Mouse (Mus musculus) kidney, postnatal 10 days (tissue): ENCODE measurements at regions not wholly inside any gene's neighbourhood (a gene's known extent, or its start where the extent isn't known, plus 50 kb on each side); places are given as distances from the start of the nearest gene placed in this dataset.

Source experiments
- DNase-seq: peaks from one replicate; pipeline ENCODE4 v3.0.0; 2021; ENCODE audit warnings: mixed read lengths

DNA sequence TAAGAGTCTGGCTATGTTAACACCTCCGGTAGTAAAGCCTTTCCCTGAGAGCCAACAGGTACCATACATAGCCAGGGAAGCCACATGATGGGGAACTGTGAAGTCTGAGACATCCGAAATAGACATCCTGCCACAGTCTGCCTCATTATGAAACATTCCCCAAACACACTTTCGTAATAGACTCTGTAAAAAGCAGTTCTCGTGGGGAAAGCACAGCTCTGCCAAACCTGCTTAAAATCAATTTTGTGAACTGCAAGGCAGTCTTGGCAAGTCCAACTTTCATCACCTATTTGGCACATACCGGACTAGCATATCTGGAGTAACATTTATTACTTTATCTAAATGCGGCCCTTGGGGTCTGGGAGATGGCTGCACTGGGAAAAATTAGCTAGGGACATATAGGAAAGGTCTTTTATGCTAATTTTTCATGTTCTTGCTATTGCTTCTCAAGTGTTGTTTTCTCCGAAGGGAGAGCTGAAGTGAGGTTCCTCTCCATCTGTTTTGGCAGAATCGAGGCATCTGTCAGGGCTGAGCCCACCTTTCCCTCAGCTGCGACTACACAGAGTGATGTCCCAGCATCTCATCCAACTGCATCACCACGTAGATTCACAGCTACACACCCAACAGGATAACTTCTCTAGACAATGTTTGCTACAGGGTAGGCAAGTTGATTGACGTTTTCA, 86.8 kb upstream of the Phactr1 start:
- no peak for DNase-seq

DNA sequence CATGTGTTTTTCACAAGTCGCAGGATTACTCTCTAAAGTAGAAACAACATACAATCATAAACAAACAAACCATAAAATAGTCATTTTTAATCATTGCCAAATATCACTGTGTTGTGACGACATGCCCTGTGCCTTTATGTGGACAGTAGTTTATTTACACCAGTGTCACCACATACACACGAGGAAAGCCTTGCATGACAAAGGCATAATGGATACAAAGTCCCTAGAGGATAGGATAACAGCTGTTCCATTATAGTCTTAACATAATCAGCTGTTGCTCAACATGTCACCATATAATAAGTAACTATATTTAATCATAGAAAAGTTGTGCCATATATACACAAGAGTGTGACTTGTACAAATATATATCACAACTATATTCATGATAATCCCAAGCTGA, 85.2 kb upstream of the Phactr1 start:
- no peak for DNase-seq

DNA sequence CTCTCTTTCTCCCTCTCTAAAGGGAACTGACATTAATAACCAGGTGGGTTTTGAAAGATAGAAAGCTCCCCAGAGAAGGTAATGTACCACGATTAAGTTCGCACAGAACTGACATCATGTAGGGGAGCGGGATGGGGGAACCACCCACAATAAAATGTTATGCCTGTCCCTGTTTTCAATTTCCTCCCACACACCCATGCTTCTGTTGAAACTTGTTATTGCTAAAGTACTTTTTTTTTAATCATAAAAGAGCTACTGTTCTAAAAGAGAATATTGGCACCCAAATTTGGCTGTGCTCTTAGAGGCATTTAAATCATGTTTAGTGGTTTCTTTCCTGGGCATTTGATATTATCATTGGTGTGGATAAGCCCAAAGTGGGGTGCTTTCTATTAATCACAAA, 82.6 kb upstream of the Phactr1 start:
- DNase-seq = no peak

DNA sequence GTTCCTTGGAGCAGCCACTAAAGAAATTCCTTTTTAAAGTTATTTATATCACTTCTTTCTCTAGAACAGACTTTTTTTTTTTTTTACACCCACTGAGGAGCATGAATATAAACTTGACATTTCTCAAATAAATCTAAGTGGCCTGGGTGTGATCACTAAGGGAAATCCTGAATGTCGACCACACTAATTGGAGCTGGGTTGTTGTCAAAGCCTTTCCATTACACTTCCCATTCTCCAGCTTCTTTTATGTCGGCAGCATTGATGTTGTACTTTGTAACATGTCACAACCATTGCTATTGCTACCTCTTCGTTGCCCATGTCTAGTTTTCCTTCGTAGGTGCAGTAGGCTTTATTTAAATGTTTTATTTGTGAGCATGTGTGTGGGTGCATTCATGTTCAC, 77.1 kb upstream of the Phactr1 start:
- no peak for DNase-seq

DNA sequence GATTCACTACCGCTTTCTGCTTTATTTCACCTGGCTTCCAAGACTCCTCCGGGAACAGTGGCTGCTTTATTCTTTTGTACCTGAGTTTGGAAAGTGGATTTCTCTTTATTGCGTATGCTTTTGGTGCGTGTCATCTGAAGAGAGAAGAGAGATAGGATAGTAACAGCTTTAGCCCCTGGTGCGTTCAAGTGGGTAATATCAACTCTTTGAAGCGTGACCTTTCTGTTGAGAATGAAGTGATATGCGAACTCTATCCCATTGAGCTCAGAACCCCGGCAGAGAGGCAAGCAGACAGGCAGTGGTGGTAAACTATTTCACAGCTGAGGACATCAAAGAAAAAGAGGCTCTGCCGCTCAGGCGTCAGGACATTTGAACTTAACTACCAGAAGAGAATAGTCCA, 72.7 kb upstream of the Phactr1 start:
- DNase-seq = no peak

DNA sequence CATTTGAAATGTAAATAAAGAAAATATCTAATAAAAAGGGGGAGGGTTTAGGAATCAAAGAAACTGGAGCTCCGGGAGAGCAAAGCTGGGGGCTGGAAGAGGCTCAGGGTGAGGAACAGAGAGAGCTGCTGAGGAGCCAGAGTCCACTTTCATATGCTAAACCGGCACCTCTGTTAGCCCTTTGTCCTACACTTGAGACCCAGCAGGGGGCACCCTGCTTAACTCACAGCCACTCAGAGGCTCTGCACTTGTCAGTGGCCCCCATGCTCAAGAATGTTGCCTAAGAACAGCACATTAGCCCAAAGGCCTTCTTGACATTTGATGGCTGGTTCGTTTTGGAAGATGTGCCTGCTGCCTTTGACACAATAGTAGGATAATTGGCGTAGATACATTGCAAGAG, 71.5 kb upstream of the Phactr1 start:
- peak; percentile 16 for DNase-seq

DNA sequence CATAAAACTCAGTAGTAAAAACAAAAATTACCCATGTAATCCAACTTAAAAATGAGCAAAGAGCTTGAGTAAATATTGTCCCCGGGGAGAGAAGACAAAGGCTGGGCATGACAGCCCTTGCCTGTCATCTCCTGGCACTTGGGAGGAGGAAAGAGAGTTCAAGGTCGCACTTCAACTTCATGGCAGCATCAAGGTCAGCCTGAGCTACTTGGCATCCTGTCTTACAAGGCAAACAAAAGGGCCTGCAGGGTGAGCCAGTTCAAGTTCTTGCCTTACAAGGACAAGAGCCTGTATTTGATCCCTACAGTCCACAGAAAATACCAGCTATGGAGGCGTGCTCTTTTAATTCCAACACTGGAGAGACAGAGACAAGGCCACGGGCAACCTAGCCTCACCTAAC, 67.1 kb upstream of the Phactr1 start:
- DNase-seq = no peak

DNA sequence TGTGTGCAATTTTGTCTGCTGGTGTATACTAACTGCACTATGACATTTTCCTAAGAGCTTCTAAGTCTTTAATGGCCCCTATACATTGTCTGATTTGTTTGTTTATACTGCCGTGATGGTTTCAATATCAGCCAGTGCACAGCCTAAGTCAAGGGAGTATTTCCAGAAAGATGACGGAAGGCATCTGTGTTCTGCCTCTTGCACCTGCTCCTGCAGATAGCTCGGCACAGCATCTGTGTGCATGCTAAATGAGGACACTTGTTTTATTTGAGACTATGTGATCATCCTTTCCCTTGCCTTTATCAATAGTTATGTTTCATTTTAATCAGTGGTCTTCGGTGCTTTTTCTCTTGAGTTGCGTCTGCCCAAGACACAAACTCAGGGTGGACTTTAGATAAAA, 64.6 kb upstream of the Phactr1 start:
- DNase-seq = no peak

DNA sequence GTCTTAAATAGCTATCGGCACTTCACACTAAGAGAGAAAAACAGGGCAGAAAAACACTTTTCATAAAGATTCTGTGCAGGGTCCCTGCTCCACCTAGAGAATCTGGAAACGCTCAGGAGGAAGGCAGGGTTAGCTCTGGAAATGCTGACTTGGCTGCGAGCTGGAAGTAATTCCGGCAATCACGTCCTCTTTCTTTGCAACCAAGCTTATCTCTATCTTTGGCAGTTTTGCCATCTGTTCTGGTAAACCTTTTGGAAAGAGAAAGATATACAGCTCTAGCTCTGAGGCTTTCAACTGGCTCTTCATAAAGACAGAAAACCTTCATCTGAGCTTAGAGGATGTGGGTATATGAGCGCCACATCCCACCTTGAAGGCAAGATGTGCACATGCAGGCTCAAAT, 63.2 kb upstream of the Phactr1 start:
- DNase-seq = no peak

DNA sequence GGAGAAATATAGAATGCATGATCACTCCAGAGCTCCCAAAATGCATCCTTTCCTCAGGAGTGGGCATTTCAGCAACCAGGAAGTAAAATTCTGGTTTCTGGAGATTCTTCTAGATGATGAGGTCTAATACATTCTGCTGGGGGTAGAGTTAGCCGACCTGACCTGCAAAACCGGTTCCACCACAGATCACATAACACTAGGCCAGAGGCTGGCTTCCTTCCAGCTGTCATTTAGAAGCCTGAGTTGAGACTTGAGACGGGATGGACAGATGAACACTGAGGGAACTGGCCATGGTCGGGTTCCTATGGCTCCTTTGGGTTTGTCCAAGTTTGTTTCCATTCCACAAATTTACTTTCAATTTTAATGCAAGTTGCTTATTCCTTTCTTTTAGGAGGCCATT, 62.6 kb upstream of the Phactr1 start:
- peak; percentile 42 for DNase-seq

DNA sequence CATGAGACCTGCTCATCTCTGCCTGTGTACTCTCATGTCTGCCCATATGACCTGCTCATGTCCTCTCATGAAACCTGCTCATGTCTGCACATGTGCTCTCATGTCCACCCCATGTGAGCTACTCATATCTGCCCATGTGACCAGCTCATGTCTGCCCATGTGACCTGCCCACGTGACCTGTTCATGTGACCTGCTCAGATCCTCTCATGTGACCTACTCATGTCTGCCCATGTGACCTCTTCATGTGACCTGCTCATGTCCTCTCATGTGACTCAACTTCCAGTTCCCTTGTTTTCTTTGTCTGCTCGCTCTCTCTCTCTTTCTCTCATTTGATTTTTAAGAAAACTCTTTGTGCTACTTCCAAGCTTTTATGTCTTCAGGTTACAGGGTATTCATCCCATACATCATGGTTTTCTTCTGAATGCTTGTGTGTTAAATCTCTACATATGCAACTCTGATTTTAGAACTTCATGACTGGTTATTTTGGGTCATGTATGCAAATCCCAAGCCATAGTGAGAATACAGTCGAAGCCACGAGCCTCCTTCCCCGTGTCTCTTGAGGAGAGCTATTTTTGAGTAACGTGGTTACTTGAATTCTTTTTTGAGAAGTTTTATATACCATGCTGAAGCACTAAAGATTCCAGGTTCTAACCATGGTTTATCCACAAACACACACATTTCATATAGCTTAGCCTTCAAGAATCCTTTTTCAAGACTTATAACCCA, 60.7 kb upstream of the Phactr1 start:
- no peak for DNase-seq

DNA sequence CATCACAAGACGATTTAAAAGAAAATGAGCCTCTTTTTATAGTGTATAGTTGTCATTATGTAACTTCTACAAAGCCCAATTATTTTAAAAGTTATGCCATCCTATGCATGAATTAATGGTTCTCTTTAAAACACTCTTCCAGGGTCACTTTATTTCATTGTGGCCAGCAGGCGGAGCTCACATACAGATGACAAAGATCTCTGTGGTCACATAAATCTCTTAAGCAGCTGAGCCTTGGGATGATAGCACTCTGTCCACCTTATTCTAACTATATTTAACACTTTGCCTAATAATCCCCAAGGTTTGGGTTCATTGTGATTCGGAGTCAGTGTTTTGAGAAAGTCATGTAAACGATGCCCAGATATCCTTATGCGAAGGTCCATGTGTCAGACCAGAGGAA, 56.9 kb upstream of the Phactr1 start:
- DNase-seq = peak; percentile 73
